Mouse (Mus musculus) liver, embryonic 16.5 days (tissue): ENCODE data around the gene Agap1. TPM values are rescaled to one million over a fixed set of nuclear protein-coding genes. Genes with fewer than 3 reads are reported as not detected.

Experiments
- ATAC-seq: fragments of 200-750 bp; cut with Nextera tagmentation; 2 replicates; pipeline ENCODE4 v1.8.0; 2017; ENCODE audit warnings: low read depth, mild to moderate bottlenecking, moderate number of reproducible peaks, moderate library complexity
- H3K27ac ChIP-seq: fragments of 300-500 bp; sonication (generic); 2 replicates; pipeline ENCODE4 v1.5.1; 2014; ENCODE audit warnings: mild to moderate bottlenecking, low read length
- H3K27me3 ChIP-seq: fragments of 300-500 bp; sonication (generic); 2 replicates; pipeline ENCODE4 v1.6.1; 2014; ENCODE audit warnings: low read depth, low read length, mixed read lengths; ENCODE audit not compliant: control insufficient read depth, insufficient read depth
- H3K36me3 ChIP-seq: fragments of 300-500 bp; sonication (generic); 2 replicates; pipeline ENCODE4 v1.6.1; 2014; ENCODE audit warnings: mild to moderate bottlenecking; ENCODE audit not compliant: control insufficient read depth, insufficient read depth
- H3K4me1 ChIP-seq: fragments of 300-500 bp; sonication (generic); 2 replicates; pipeline ENCODE4 v1.6.1; 2014; ENCODE audit warnings: low read depth, low read length, mixed read lengths; ENCODE audit not compliant: control insufficient read depth
- H3K4me2 ChIP-seq: fragments of 300-500 bp; sonication (generic); 2 replicates; pipeline ENCODE4 v1.6.1; 2014; ENCODE audit warnings: low read depth, low read length, mixed read lengths
- H3K4me3 ChIP-seq: fragments of 300-500 bp; sonication (generic); 2 replicates; pipeline ENCODE4 v1.5.1; 2014; ENCODE audit warnings: low read depth, mild to moderate bottlenecking, low read length
- H3K9ac ChIP-seq: fragments of 300-500 bp; sonication (generic); 2 replicates; pipeline ENCODE4 v1.6.1; 2014; ENCODE audit warnings: low read depth, low read length
- H3K9me3 ChIP-seq: fragments of 300-500 bp; sonication (generic); replicated peaks from 2 replicates; pipeline ENCODE4 v1.6.1; 2016; ENCODE audit warnings: low read length; ENCODE audit not compliant: control insufficient read depth
- WGBS: fragments of 180-500 bp; shearing (Covaris S2); extraction: QIAGEN DNeasy Blood & Tissue Kit; methylation state at CpG from one replicate; pipeline ENCODE4 v1.1.7; 2014; ENCODE audit not compliant: insufficient replicate concordance; 5-methylcytosine and 5-hydroxymethylcytosine counted together
- polyA plus RNA-seq: library from polyadenylated mRNA; unstranded; fragments of >200 nt; fragmentation: Nextera tagmentation; extraction: Ambion mirVana; gene quantifications from 2 replicates; pipeline ENCODE4 v1.2.1, GENCODE M21; 2015

Gene Agap1
- polyA plus RNA-seq, 1 experiment from 2014 or later = 1.1 TPM

GRCm38 (mm10) chr1:89822431-89822830 is 367.8 kb downstream of the Agap1 start:
- Histone ChIP-seq H3K9ac (no peak overlapping the region), H3K27me3 (no peaks in the 10 kb centered on the region), H3K4me2 (no peak overlapping the region), H3K36me3 (no peaks in the 10 kb centered on the region), H3K4me1 (no peaks in the 10 kb centered on the region; the same call in 1 of the 2 replicates), H3K9me3 (no peaks in the 10 kb centered on the region), H3K27ac (no peak overlapping the region), H3K4me3 (no peak overlapping the region)
- peak; percentile 85 for ATAC-seq
- 51% methylated on average over 3 of the region's 3 CpGs for whole genome bisulfite sequencing

DNA sequence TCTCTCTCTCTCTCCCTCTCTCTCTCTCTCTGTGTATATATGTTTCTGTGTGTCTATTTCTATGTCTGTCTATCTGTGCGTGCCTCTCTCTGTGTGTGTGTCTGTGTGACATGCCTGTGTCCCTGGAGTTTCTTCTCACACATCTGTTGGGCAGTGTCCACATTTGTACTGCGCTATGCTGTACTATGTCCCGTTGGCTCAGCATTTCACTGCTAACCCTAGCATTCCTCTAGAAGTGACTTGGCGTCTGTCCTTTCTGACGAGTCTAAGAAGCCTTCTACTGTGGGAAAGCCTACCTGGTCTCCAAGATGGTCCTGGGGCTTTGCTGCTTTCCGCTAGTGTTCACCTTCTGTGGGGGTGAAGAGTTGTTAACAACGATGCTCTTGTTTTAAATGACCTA is 368.4 kb downstream of the Agap1 start:
- no peak overlapping the region for H3K27ac ChIP-seq
- no peak overlapping the region for H3K9ac ChIP-seq
- H3K4me1 ChIP-seq = no peaks in the 10 kb centered on the region; the same call in 1 of the 2 replicates
- no peaks in the 10 kb centered on the region for H3K9me3 ChIP-seq
- 70% methylated on average over 7 of the region's 7 CpGs for WGBS
- H3K27me3 ChIP-seq = no peaks in the 10 kb centered on the region
- H3K4me3 ChIP-seq = no peak overlapping the region
- H3K4me2 ChIP-seq = no peak overlapping the region
- ATAC-seq = no peak
- no peaks in the 10 kb centered on the region for H3K36me3 ChIP-seq

DNA sequence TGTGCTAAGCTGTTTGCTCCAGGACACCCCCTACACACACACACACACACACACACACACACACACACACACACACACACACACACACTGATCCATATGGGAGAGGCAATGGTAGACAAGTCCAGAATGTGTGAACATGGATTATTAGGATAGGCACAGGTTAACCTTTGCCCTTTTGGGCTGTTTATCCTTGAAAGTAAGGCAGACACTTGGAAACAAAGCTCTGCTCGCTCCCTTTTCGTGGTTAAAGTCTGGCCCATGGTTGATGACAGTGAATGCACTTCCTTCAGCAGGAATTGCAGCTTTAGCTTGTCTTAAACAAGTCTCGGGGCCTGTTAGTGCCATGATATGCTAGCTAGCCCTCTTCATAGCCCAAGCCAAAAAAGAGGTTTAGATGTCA is 372.4 kb downstream of the Agap1 start:
- H3K27me3 ChIP-seq = no peaks in the 10 kb centered on the region
- ATAC-seq = no peak
- no peaks in the 10 kb centered on the region for H3K36me3 ChIP-seq
- no peak overlapping the region for H3K4me2 ChIP-seq
- no peaks in the 10 kb centered on the region; the same call in 1 of the 2 replicates for H3K4me1 ChIP-seq
- H3K27ac ChIP-seq = no peak overlapping the region
- no peak overlapping the region for H3K9ac ChIP-seq
- H3K4me3 ChIP-seq = no peak overlapping the region
- WGBS = 43% methylated on average over 3 of the region's 3 CpGs
- no peaks in the 10 kb centered on the region for H3K9me3 ChIP-seq

- ATAC-seq = no peak
- no peaks in the 10 kb centered on the region for H3K9me3 ChIP-seq
- no peak overlapping the region for H3K4me2 ChIP-seq
- no peaks in the 10 kb centered on the region for H3K27me3 ChIP-seq
- H3K4me3 ChIP-seq = no peak overlapping the region
- H3K4me1 ChIP-seq = no peaks in the 10 kb centered on the region
- H3K36me3 ChIP-seq = no peaks in the 10 kb centered on the region
- WGBS = 43% methylated on average over 1 of the region's 1 CpGs
- no peak overlapping the region for H3K9ac ChIP-seq
- no peak overlapping the region for H3K27ac ChIP-seq
Observed at GRCm38 (mm10) chr1:89831095-89831494, 376.5 kb downstream of the Agap1 start.

- H3K4me2 ChIP-seq = no peak overlapping the region
- no peaks in the 10 kb centered on the region for H3K27me3 ChIP-seq
- no peak overlapping the region for H3K4me3 ChIP-seq
- no peaks in the 10 kb centered on the region for H3K4me1 ChIP-seq
- H3K36me3 ChIP-seq = no peaks in the 10 kb centered on the region
- H3K9ac ChIP-seq = no peak overlapping the region
- no peaks in the 10 kb centered on the region for H3K9me3 ChIP-seq
- 41% methylated on average over 9 of the region's 9 CpGs for WGBS
- no peak overlapping the region for H3K27ac ChIP-seq
- ATAC-seq = no peak
Observed at GRCm38 (mm10) chr1:89844064-89844463, 389.5 kb downstream of the Agap1 start.

DNA sequence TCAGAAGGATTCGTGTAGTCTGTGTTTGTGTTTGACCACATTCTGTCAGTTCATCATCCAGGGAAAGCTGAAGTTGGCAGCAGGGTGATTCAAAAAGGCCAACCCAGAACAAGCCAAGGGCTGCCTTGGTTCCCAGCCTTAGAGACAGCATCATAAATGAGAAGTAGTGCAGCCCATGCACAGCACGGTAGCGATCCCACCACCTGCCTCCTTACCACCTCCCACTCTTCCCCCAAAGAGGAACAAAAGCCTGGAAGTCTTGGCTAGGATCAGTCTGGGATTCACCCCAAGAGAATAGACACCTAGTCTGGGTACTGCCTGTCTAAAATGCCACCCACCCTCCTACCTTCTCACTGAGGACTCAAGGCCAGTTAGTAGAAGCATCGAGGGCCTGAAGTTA is 390.9 kb downstream of the Agap1 start:
- no peaks in the 10 kb centered on the region for H3K36me3 ChIP-seq
- H3K4me2 ChIP-seq = no peak overlapping the region
- H3K27ac ChIP-seq = no peak overlapping the region
- 70% methylated on average over 4 of the region's 4 CpGs for WGBS
- H3K27me3 ChIP-seq = no peaks in the 10 kb centered on the region
- no peak for ATAC-seq
- H3K4me1 ChIP-seq = no peaks in the 10 kb centered on the region
- no peak overlapping the region for H3K4me3 ChIP-seq
- no peaks in the 10 kb centered on the region for H3K9me3 ChIP-seq
- no peak overlapping the region for H3K9ac ChIP-seq

GRCm38 (mm10) chr1:89846148-89846547 is 391.5 kb downstream of the Agap1 start:
- no peaks in the 10 kb centered on the region for H3K9me3 ChIP-seq
- H3K4me3 ChIP-seq = no peak overlapping the region
- no peak overlapping the region for H3K9ac ChIP-seq
- WGBS = 81% methylated on average over 9 of the region's 9 CpGs
- no peak overlapping the region for H3K4me2 ChIP-seq
- H3K27me3 ChIP-seq = no peaks in the 10 kb centered on the region
- no peaks in the 10 kb centered on the region for H3K36me3 ChIP-seq
- ATAC-seq = no peak
- no peak overlapping the region for H3K27ac ChIP-seq
- no peaks in the 10 kb centered on the region for H3K4me1 ChIP-seq

DNA sequence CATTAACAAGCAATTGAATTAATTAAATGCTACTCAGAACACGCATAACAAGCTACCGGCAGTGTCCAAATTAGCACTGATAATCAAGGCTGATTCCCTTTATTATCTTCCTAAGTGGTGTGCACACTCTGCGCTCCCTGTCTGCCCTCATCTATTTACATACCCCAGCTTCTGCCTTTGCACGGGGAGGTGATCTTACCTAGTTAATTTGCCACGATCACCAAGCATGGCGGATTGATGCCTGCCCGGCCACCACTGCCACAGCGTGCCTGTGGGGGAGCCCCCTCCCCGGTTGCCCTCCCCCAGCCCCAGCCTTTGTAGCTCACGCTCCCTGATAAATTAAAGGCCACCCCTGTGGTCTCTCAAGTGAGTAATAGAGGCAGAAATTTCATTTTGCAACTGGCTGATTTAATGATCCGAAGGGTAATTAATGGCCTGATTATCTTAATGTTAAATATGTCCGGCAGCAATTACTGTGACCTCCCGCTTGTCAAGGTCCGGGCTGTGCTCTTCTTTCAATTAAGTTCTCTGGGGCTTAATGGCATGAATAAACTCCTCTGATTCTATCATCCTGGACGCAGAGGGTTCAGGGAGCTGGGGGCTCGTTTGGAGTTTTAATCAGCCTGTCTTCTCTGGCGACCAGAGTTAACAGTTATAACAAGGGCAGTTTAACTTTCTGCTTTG is 393.9 kb downstream of the Agap1 start:
- no peak for ATAC-seq
- Histone ChIP-seq H3K9ac (no peak overlapping the region), H3K27ac (no peak overlapping the region), H3K4me3 (no peak overlapping the region), H3K4me2 (no peak overlapping the region), H3K4me1 (no peaks in the 10 kb centered on the region), H3K36me3 (no peaks in the 10 kb centered on the region), H3K27me3 (no peaks in the 10 kb centered on the region), H3K9me3 (no peaks in the 10 kb centered on the region)
- WGBS = 74% methylated on average over 17 of the region's 17 CpGs

DNA sequence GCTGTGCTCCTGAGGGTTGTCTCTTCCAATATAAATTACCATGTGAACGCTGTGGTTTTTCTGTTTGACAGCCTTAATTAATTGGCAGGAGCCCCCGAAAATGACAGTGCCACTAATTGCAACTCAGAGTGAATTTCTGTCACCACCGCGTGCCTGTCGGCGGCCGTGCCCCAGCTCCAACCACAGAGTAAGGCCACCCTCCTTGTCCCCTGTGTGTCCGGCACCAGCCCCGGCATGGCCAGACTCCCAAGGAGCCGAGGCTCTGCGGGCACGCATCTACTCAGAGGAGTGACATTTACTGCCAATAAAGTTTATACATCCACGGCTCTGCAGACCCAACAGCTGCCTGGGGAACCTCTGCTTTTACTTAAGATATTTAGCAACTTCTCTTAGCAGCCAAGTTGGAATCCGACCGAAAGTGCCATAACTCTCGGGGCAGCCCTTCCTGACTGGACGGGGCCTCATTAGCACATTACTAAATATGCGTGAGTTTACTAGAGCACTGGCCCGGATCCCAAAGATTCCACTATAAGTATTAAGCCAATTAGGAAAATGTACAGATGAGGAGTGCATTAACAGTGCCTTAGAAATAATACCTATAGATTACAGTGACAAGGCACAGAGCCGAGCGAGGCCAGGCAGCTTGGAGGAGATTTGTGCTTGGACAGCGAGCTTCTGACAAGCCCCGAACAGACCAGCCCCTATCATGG is 394.7 kb downstream of the Agap1 start:
- Histone ChIP-seq H3K36me3 (no peaks in the 10 kb centered on the region), H3K4me1 (no peaks in the 10 kb centered on the region), H3K9me3 (no peaks in the 10 kb centered on the region), H3K27me3 (no peaks in the 10 kb centered on the region), H3K4me2 (no peak overlapping the region), H3K27ac (no peak overlapping the region), H3K9ac (no peak overlapping the region), H3K4me3 (no peak overlapping the region)
- WGBS = 71% methylated on average over 23 of the region's 23 CpGs
- ATAC-seq = no peak
